Mouse (Mus musculus): ENCODE data around the gene Kifap3.

- TF ChIP-seq CTCF (IDR thresholded peaks at IDR 0.05; ENCODE audit: low read depth) (no peak), EP300 (IDR thresholded peaks at IDR 0.05; ENCODE audit: low read depth) (no peak)
These were observed 73.6 kb downstream of the Kifap3 start for GRCm38 (mm10) chr1:163852884-163853560.
